Mouse (Mus musculus): ENCODE measurements around the gene Abt1. TPM values are rescaled to one million over a fixed set of nuclear protein-coding genes. Genes with fewer than 3 reads are reported as not detected.

Abt1 gene
- polyA plus RNA-seq, 1 experiment from 2014 or later = 12.2 TPM

GRCm38 (mm10) chr13:23453926-23454325 lies 30.3 kb upstream of the Abt1 start:
- peak overlapping the region; percentile 44 for H3K4me2 ChIP-seq (replicated peaks)
- no peaks in the 10 kb centered on the region for H3K27me3 ChIP-seq
- no peaks in the 10 kb centered on the region for H3K9me3 ChIP-seq (replicated peaks)
- H3K4me1 ChIP-seq = peaks cover 1% of the 10 kb centered on the region; the same call in 1 of the 2 replicates
- peak overlapping the region; percentile 94 for H3K27ac ChIP-seq (replicated peaks)
- WGBS = 0% methylated on average over 9 of the region's 9 CpGs
- ATAC-seq (ENCODE audit: insufficient number of reproducible peaks, low FRiP score, low TSS enrichment, low read depth) = no peak
- no peaks in the 10 kb centered on the region for H3K36me3 ChIP-seq
- H3K4me3 ChIP-seq (replicated peaks) = peak overlapping the region; percentile 62
- H3K9ac ChIP-seq = peak overlapping the region; percentile 33

GRCm38 (mm10) chr13:23453362-23453862 lies 29.7 kb upstream of the Abt1 start:
- peak overlapping the region; percentile 62 for H3K4me3 ChIP-seq (replicated peaks)
- peak overlapping the region; percentile 44 for H3K4me2 ChIP-seq (replicated peaks)
- peak; percentile 87 for ATAC-seq (ENCODE audit: insufficient number of reproducible peaks, low FRiP score, low TSS enrichment, low read depth)
- H3K36me3 ChIP-seq = no peaks in the 10 kb centered on the region
- peaks cover 5% of the 10 kb centered on the region; the same call in 1 of the 2 replicates for H3K4me1 ChIP-seq
- no peaks in the 10 kb centered on the region for H3K27me3 ChIP-seq
- H3K9me3 ChIP-seq (replicated peaks) = no peaks in the 10 kb centered on the region
- under 1% methylated on average over 25 of the region's 25 CpGs for WGBS
- peak overlapping the region; percentile 33 for H3K9ac ChIP-seq
- H3K27ac ChIP-seq (replicated peaks) = peak overlapping the region; percentile 94

- Histone ChIP-seq H3K4me3 (replicated peaks) (peak overlapping the region; percentile 62), H3K27me3 (no peaks in the 10 kb centered on the region), H3K36me3 (no peaks in the 10 kb centered on the region), H3K9ac (0 out of 2 replicates have a peak overlapping the region, but pooled peaks have one; percentile 28), H3K4me2 (replicated peaks) (peak overlapping the region; percentile 71), H3K4me1 (peaks cover 5% of the 10 kb centered on the region; the same call in 1 of the 2 replicates), H3K9me3 (replicated peaks) (no peaks in the 10 kb centered on the region), H3K27ac (replicated peaks) (peak overlapping the region; percentile 66; the same call in 1 of the 2 replicates)
- no peak for ATAC-seq (ENCODE audit: insufficient number of reproducible peaks, low FRiP score, low TSS enrichment, low read depth)
- WGBS = under 1% methylated on average over 15 of the region's 15 CpGs
These were observed 26.7 kb upstream of the Abt1 start for GRCm38 (mm10) chr13:23450398-23450797.

GRCm38 (mm10) chr13:23449235-23450095 lies 25.8 kb upstream of the Abt1 start:
- peak overlapping the region; percentile 58 for H3K27ac ChIP-seq (replicated peaks)
- H3K9ac ChIP-seq = peak overlapping the region; percentile 31; the same call in 1 of the 2 replicates
- H3K4me1 ChIP-seq = peaks cover 9% of the 10 kb centered on the region; the same call in 1 of the 2 replicates
- no peak for ATAC-seq (ENCODE audit: insufficient number of reproducible peaks, low FRiP score, low TSS enrichment, low read depth)
- H3K27me3 ChIP-seq = no peaks in the 10 kb centered on the region
- no peaks in the 10 kb centered on the region for H3K9me3 ChIP-seq (replicated peaks)
- 0% methylated on average over 24 of the region's 24 CpGs for WGBS
- no peaks in the 10 kb centered on the region for H3K36me3 ChIP-seq
- H3K4me2 ChIP-seq (replicated peaks) = peak overlapping the region; percentile 71
- peak overlapping the region; percentile 62 for H3K4me3 ChIP-seq (replicated peaks)

GRCm38 (mm10) chr13:23448758-23449157 lies 25.1 kb upstream of the Abt1 start:
- 41% methylated on average over 3 of the region's 3 CpGs for WGBS
- no peak overlapping the region for H3K27ac ChIP-seq (replicated peaks)

GRCm38 (mm10) chr13:23446498-23446952 lies 22.9 kb upstream of the Abt1 start:
- Histone ChIP-seq H3K9me3 (replicated peaks) (no peaks in the 10 kb centered on the region), H3K4me1 (peaks cover 11% of the 10 kb centered on the region; the same call in 1 of the 2 replicates), H3K27ac (replicated peaks) (peak overlapping the region; percentile 99), H3K36me3 (no peaks in the 10 kb centered on the region), H3K4me3 (replicated peaks) (peak overlapping the region; percentile 77), H3K9ac (no peak overlapping the region), H3K27me3 (no peaks in the 10 kb centered on the region), H3K4me2 (replicated peaks) (peak overlapping the region; percentile 65)
- no peak; the same call in 1 of the 2 replicates for ATAC-seq (ENCODE audit: insufficient number of reproducible peaks, low FRiP score, low TSS enrichment, low read depth)
- under 1% methylated on average over 16 of the region's 16 CpGs for WGBS

More at GRCm38 (mm10) chr13:23448758-23449157, 25.1 kb upstream of the Abt1 start:
- no peaks in the 10 kb centered on the region for H3K36me3 ChIP-seq
- ATAC-seq (ENCODE audit: insufficient number of reproducible peaks, low FRiP score, low TSS enrichment, low read depth) = no peak
- H3K4me1 ChIP-seq = peaks cover 11% of the 10 kb centered on the region; the same call in 1 of the 2 replicates
- H3K4me3 ChIP-seq (replicated peaks) = peak overlapping the region; percentile 62
- H3K9me3 ChIP-seq (replicated peaks) = no peaks in the 10 kb centered on the region
- H3K27me3 ChIP-seq = no peaks in the 10 kb centered on the region
- no peak overlapping the region for H3K9ac ChIP-seq
- peak overlapping the region; percentile 71 for H3K4me2 ChIP-seq (replicated peaks)

- Histone ChIP-seq H3K27ac (replicated peaks) (peak overlapping the region; percentile 99), H3K4me1 (peaks cover 11% of the 10 kb centered on the region; the same call in 1 of the 2 replicates), H3K9ac (peak overlapping the region; percentile 78), H3K36me3 (no peaks in the 10 kb centered on the region), H3K4me2 (replicated peaks) (peak overlapping the region; percentile 65), H3K27me3 (no peaks in the 10 kb centered on the region), H3K9me3 (replicated peaks) (no peaks in the 10 kb centered on the region), H3K4me3 (replicated peaks) (peak overlapping the region; percentile 77)
- peak; percentile 92 for ATAC-seq (ENCODE audit: insufficient number of reproducible peaks, low FRiP score, low TSS enrichment, low read depth)
- WGBS = under 1% methylated on average over 55 of the region's 55 CpGs
These were observed 22.1 kb upstream of the Abt1 start for GRCm38 (mm10) chr13:23445561-23446320.

- H3K4me3 ChIP-seq (replicated peaks) = peak overlapping the region; percentile 77
- H3K4me2 ChIP-seq (replicated peaks) = peak overlapping the region; percentile 65
- peaks cover 11% of the 10 kb centered on the region; the same call in 1 of the 2 replicates for H3K4me1 ChIP-seq
- H3K9me3 ChIP-seq (replicated peaks) = no peaks in the 10 kb centered on the region
- peak overlapping the region; percentile 78 for H3K9ac ChIP-seq
- H3K27me3 ChIP-seq = no peaks in the 10 kb centered on the region
- H3K36me3 ChIP-seq = no peaks in the 10 kb centered on the region
- 3% methylated on average over 10 of the region's 10 CpGs for WGBS
- H3K27ac ChIP-seq (replicated peaks) = peak overlapping the region; percentile 99
- no peak for ATAC-seq (ENCODE audit: insufficient number of reproducible peaks, low FRiP score, low TSS enrichment, low read depth)
These were observed 21.5 kb upstream of the Abt1 start for GRCm38 (mm10) chr13:23445156-23445555.

GRCm38 (mm10) chr13:23444451-23444850 lies 20.8 kb upstream of the Abt1 start:
- peak overlapping the region; percentile 60 for H3K27ac ChIP-seq (replicated peaks)

GRCm38 (mm10) chr13:23439901-23440300 lies 16.2 kb upstream of the Abt1 start:
- WGBS = 62% methylated on average over 10 of the region's 10 CpGs

More at GRCm38 (mm10) chr13:23444451-23444850, 20.8 kb upstream of the Abt1 start:
- ATAC-seq (ENCODE audit: insufficient number of reproducible peaks, low FRiP score, low TSS enrichment, low read depth) = no peak
- no peaks in the 10 kb centered on the region for H3K27me3 ChIP-seq
- H3K36me3 ChIP-seq = no peaks in the 10 kb centered on the region
- peak overlapping the region; percentile 77; the same call in 1 of the 2 replicates for H3K4me3 ChIP-seq (replicated peaks)
- peaks cover 11% of the 10 kb centered on the region; the same call in 1 of the 2 replicates for H3K4me1 ChIP-seq
- H3K9me3 ChIP-seq (replicated peaks) = no peaks in the 10 kb centered on the region
- H3K9ac ChIP-seq = no peak overlapping the region
- 53% methylated on average over 5 of the region's 5 CpGs for WGBS
- H3K4me2 ChIP-seq (replicated peaks) = peak overlapping the region; percentile 65

More at GRCm38 (mm10) chr13:23439901-23440300, 16.2 kb upstream of the Abt1 start:
- no peak overlapping the region for H3K27ac ChIP-seq (replicated peaks)
- H3K4me3 ChIP-seq (replicated peaks) = no peak overlapping the region
- H3K27me3 ChIP-seq = no peaks in the 10 kb centered on the region
- no peak for ATAC-seq (ENCODE audit: insufficient number of reproducible peaks, low FRiP score, low TSS enrichment, low read depth)
- H3K9ac ChIP-seq = no peak overlapping the region
- no peaks in the 10 kb centered on the region for H3K36me3 ChIP-seq
- H3K4me2 ChIP-seq (replicated peaks) = no peak overlapping the region
- H3K9me3 ChIP-seq (replicated peaks) = no peaks in the 10 kb centered on the region
- H3K4me1 ChIP-seq = peaks cover 9% of the 10 kb centered on the region
